Mouse (Mus musculus) liver, embryonic 14.5 days (tissue): ENCODE data around the gene Washc4. TPM values are rescaled to one million over a fixed set of nuclear protein-coding genes. Genes with fewer than 3 reads are reported as not detected.
A peak's percentile ranks its signal among the peaks of the same experiment; 100 is the strongest.
"Not testable (repeated sequence)": the region's sequence is repeated elsewhere in the genome, so short reads cannot be mapped to it uniquely, and the experiment has no call there.

ENCODE experiments used
- ATAC-seq: fragments of 200-750 bp; cut with Nextera tagmentation; 2 replicates; pipeline ENCODE4 v1.8.0; 2017; ENCODE audit warnings: moderate number of reproducible peaks, mild to moderate bottlenecking, moderate library complexity; ENCODE audit not compliant: insufficient read depth
- DNase-seq, 3 experiments: peaks; one replicate each; pipeline ENCODE4 v3.0.0-alpha.2; 2012 to 2013; ENCODE audit warnings: low read depth in 3 of 3, low spot score in 3 of 3
- H3K27ac ChIP-seq: fragments of 300-500 bp; sonication (generic); 2 replicates; pipeline ENCODE4 v1.5.1; 2014; ENCODE audit warnings: moderate library complexity, mild to moderate bottlenecking, control low read depth, inconsistent platforms
- H3K27me3 ChIP-seq: fragments of 300-500 bp; sonication (generic); 2 replicates; pipeline ENCODE4 v1.6.1; 2014; ENCODE audit warnings: mild to moderate bottlenecking, low read length, moderate library complexity; ENCODE audit not compliant: control insufficient read depth, insufficient read depth
- H3K36me3 ChIP-seq: fragments of 300-500 bp; sonication (generic); replicated peaks from 2 replicates; pipeline ENCODE4 v1.6.1; 2014; ENCODE audit warnings: low read depth; ENCODE audit not compliant: control insufficient read depth, insufficient read depth
- H3K4me1 ChIP-seq, 2 experiments: fragments of 200-500 bp in 1 of 2; fragments of 300-500 bp in 1 of 2; sonication (generic) in 1 of 2; replicated peaks; 2 replicates each; pipeline ENCODE4 v1.6.1; 2012 to 2014; ENCODE audit warnings: antibody characterized with exemption in 1 of 2, inconsistent platforms in 1 of 2, low read length in 1 of 2; ENCODE audit not compliant: control insufficient read depth in 2 of 2, insufficient read depth in 2 of 2
- H3K4me2 ChIP-seq: fragments of 300-500 bp; sonication (generic); 2 replicates; pipeline ENCODE4 v1.6.1; 2014; ENCODE audit warnings: low read depth, mild to moderate bottlenecking, control low read depth, moderate library complexity
- H3K4me3 ChIP-seq, 2 experiments: fragments of 200-500 bp in 1 of 2; fragments of 300-500 bp in 1 of 2; sonication (generic) in 1 of 2; 2 replicates each; pipeline ENCODE4 v1.5.1; 2012 to 2014; ENCODE audit warnings: low read depth in 2 of 2, low read length in 2 of 2, mild to moderate bottlenecking in 2 of 2, control low read depth in 1 of 2, inconsistent platforms in 1 of 2, moderate library complexity in 1 of 2; ENCODE audit not compliant: insufficient read depth in 1 of 2
- H3K9ac ChIP-seq: fragments of 300-500 bp; sonication (generic); replicated peaks from 2 replicates; pipeline ENCODE4 v1.6.1; 2014; ENCODE audit warnings: mild to moderate bottlenecking, control low read depth, moderate library complexity
- H3K9me3 ChIP-seq: fragments of 300-500 bp; sonication (generic); 2 replicates; pipeline ENCODE4 v1.6.1; 2016; ENCODE audit warnings: low read length, mixed read lengths; ENCODE audit not compliant: control insufficient read depth
- CTCF ChIP-seq: IDR thresholded peaks from 2 replicates; pipeline ENCODE4 v1.5.1; 2016; ENCODE audit warnings: antibody characterized with exemption, low read depth, control low read depth
- EP300 ChIP-seq: IDR thresholded peaks from 2 replicates; pipeline ENCODE4 v1.6.1; 2016; ENCODE audit warnings: antibody characterized with exemption, low read depth
- WGBS: fragments of 180-500 bp; shearing (Covaris S2); extraction: QIAGEN DNeasy Blood & Tissue Kit; methylation state at CpG from one replicate; pipeline ENCODE4 v1.1.7; 2014; ENCODE audit not compliant: insufficient replicate concordance; 5-methylcytosine and 5-hydroxymethylcytosine counted together
- polyA plus RNA-seq, 2 experiments: library from polyadenylated mRNA; depleted of rRNA in 1 of 2; stranded (reverse) in 1 of 2; unstranded in 1 of 2; fragments of >200 nt; fragmentation: Nextera tagmentation in 1 of 2; extraction: Ambion mirVana in 1 of 2; gene quantifications; 2 replicates each; pipeline versions ENCODE4 v1.2.1 to v1.2.3; 2012 to 2014

The Washc4 gene
- polyA plus RNA-seq, 2 experiments, result 2.7 to 9.6 TPM

DNA sequence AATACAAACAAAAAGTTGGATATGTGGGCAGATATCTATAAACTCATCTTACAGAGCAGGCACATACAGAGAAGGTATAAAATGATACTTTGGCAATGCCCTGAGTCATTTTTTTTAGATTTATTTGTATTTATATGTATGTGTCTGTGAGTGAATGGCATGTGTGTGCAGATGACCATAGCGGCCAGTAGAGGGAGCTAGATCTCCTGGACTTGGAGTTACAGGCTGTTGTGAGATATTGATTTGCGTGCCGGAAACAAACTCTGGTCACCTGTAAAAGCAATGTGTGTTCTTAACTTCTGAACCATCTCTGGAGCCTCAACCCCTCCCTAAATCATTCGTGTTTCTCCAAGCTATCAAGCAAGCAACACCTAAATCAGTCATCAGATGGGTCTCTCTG is 22.6 kb upstream of the Washc4 start:
- H3K27me3 ChIP-seq, result no peaks in the 10 kb centered on the region
- H3K27ac ChIP-seq, result no peak overlapping the region
- no peak overlapping the region for H3K4me2 ChIP-seq
- H3K4me1 ChIP-seq, result no peaks in the 10 kb centered on the region
- no peak overlapping the region for H3K9ac ChIP-seq
- H3K36me3 ChIP-seq, result no peaks in the 10 kb centered on the region
- DNase-seq, result no peak
- no peak for ATAC-seq
- no peak overlapping the region for H3K4me3 ChIP-seq
- TF ChIP-seq EP300, result no peak
- peak; percentile 59 for TF ChIP-seq CTCF
- H3K9me3 ChIP-seq, result no peaks in the 10 kb centered on the region
- WGBS, result 72% methylated on average over 4 of the region's 4 CpGs

DNA sequence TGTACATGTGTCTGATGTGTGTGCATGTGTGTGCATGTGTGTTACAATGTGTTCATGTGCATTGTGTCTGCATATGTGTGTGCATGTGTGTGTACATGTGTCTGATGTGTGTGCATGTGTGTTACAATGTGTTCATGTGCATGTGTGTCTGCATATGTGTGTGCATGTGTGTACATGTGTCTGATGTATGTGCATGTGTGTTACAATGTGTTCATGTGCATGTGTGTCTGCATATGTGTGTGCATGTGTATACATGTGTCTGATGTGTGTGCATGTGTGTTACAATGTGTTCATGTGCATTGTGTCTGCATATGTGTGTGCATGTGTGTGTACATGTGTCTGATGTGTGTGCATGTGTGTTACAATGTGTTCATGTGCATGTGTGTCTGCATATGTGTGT is 19.3 kb upstream of the Washc4 start:
- not testable (repeated sequence) for H3K27ac ChIP-seq, H3K36me3 ChIP-seq, H3K27me3 ChIP-seq, H3K4me2 ChIP-seq, H3K9me3 ChIP-seq, H3K4me3 ChIP-seq, H3K9ac ChIP-seq, H3K4me1 ChIP-seq, ATAC-seq, DNase-seq

DNA sequence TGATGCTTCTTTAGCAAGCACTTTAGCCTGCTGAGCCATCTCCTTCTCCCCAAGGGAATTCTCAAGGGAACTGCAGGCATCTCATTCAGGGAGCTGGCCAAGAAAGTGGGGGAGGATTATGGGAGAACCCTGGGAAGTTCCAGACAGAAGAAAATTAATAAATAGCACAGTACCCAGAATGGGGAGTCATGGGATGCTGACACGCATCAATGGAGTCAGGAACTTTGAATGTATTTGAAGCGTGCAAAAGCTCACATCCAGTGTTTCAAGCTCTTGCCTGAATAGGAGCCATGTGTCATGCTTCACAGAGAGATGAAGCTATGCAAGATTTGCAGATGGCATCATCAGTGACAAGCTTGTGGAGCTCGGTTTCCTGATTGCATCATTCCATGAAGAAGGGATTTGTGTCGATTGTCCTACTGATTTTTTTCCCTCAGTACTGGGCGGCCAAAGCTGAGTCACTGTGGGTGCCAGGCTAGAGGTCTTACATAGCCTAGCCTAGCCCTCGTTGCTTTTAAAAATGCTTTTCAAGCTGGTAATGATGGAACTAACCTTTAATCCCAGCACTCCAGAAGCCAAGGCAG is 13.1 kb upstream of the Washc4 start:
- Histone ChIP-seq H3K4me3 (no peak overlapping the region), H3K27ac (no peak overlapping the region), H3K9me3 (no peaks in the 10 kb centered on the region), H3K36me3 (no peaks in the 10 kb centered on the region), H3K27me3 (peaks cover 19% of the 10 kb centered on the region), H3K4me2 (no peak overlapping the region), H3K9ac (no peak overlapping the region), H3K4me1 (no peaks in the 10 kb centered on the region)
- DNase-seq (no peak), ATAC-seq (no peak)
- no peak for TF ChIP-seq CTCF
- TF ChIP-seq EP300, result no peak
- 49% methylated on average over 6 of the region's 6 CpGs for WGBS

DNA sequence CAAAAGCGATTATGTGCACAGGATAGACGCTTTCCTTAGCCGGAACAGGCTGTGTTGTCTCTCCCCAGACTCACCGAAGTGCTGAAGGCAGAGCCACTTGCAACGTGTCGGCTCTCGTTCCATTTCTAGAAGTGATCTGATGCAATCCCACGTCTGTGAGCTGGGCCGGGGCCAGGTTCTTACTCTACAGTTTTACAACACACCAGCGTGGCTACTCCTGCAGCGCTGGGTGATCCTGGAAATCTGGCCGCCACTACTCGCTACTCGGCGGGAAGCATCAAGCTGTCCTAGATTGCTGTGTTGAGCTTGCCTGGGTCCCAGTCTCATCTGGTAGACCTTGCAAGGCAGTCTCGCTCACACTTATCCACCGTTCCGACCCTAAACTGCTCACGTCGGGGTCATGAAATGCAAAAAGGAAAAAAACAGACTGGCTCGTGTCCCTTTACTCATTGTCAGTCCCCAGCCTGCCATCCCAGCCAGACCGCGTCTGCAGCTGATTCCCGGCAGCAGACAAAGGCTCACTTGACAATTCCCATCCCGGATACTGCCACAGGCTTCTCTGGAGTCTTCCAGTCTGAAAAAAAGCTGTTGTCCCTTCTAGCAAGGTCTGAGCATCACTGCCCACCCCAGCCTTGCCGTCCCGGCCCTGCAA is 10.2 kb upstream of the Washc4 start:
- H3K27me3 ChIP-seq, result peaks cover 19% of the 10 kb centered on the region
- H3K4me3 ChIP-seq, result peak overlapping the region; percentile 29 to 30; a peak in 3 of 4 replicates

DNA sequence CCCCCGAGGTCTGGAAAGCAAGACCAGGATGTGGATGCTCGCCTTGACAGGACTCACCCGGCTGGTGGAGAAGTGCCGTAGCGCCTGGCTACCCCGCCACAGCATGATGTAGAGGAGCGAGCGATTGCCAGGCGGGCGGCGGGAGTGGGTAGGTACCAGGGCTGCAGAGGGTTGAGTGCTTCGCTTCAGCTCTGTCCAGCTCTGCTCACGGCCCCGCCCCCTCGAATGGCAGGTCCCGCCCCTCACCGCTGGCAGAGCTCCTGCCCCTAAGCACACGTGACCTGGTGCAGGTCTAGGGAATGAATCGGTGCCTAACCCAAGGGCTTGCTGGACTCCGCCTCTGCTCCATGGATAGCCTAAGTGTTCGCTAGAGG is 9.7 kb upstream of the Washc4 start, which contains the start of gene Aldh1l2:
Gene Aldh1l2 (minus strand): TSS at position 231 of the 374 bp plus-strand sequence.
- H3K9ac ChIP-seq, result no peak within 1 kb of the TSS
- DNase-seq (peak in 2 of 3 experiments; percentile 27 to 33), ATAC-seq (peak; percentile 80)
- no peak for TF ChIP-seq EP300
- TF ChIP-seq CTCF, result no peak
- no peak within 1 kb of the TSS for H3K27ac ChIP-seq
- H3K4me1 ChIP-seq, result no peaks in the 10 kb centered on the region
- WGBS, result under 1% methylated on average over 21 of the region's 21 CpGs
- no peaks in the 10 kb centered on the region for H3K36me3 ChIP-seq
- H3K27me3 ChIP-seq, result peaks cover 19% of the 10 kb centered on the region
- peak within 1 kb of the TSS; percentile 29 to 30; a peak in 3 of 4 replicates for H3K4me3 ChIP-seq
- no peaks in the 10 kb centered on the region for H3K9me3 ChIP-seq
- H3K4me2 ChIP-seq, result peak within 1 kb of the TSS; percentile 58

More for the DNA sequence above, 10.2 kb upstream of the Washc4 start:
- WGBS, result 10% methylated on average over 27 of the region's 27 CpGs
- Histone ChIP-seq H3K9ac (no peak overlapping the region), H3K9me3 (no peaks in the 10 kb centered on the region), H3K4me2 (peak overlapping the region; percentile 58), H3K36me3 (no peaks in the 10 kb centered on the region), H3K27ac (no peak overlapping the region), H3K4me1 (no peaks in the 10 kb centered on the region)
- TF ChIP-seq EP300 (no peak), CTCF (no peak)
- ATAC-seq (no peak), DNase-seq (no peak)
